Mouse (Mus musculus) liver, embryonic 11.5 days (tissue): ENCODE measurements around the gene Meis2. TPM values are rescaled to one million over a fixed set of nuclear protein-coding genes. Genes with fewer than 3 reads are reported as not detected.

ENCODE experiments used
- ATAC-seq: fragments of 200-750 bp; cut with Nextera tagmentation; replicated peaks from 2 replicates; pipeline ENCODE4 v1.8.0; 2017; ENCODE audit warnings: moderate number of reproducible peaks, mild to moderate bottlenecking, moderate TSS enrichment, moderate library complexity; ENCODE audit not compliant: low FRiP score
- DNase-seq: peaks from one replicate; pipeline ENCODE4 v3.0.0-alpha.2; 2017; ENCODE audit warnings: low spot score
- H3K27ac ChIP-seq: fragments of 300-500 bp; sonication (generic); 2 replicates; pipeline ENCODE4 v1.5.1; 2014; ENCODE audit warnings: mild to moderate bottlenecking, low read depth, low read length, control low read depth
- H3K27me3 ChIP-seq: fragments of 300-500 bp; sonication (generic); replicated peaks from 2 replicates; pipeline ENCODE4 v1.6.1; 2014; ENCODE audit warnings: low read length, mixed read lengths; ENCODE audit not compliant: control insufficient read depth, insufficient read depth
- H3K36me3 ChIP-seq: fragments of 300-500 bp; sonication (generic); 2 replicates; pipeline ENCODE4 v1.6.1; 2014; ENCODE audit warnings: mild to moderate bottlenecking, low read length, moderate library complexity, mixed read lengths; ENCODE audit not compliant: control insufficient read depth, insufficient read depth
- H3K4me1 ChIP-seq: fragments of 300-500 bp; sonication (generic); replicated peaks from 2 replicates; pipeline ENCODE4 v1.6.1; 2014; ENCODE audit warnings: low read length, mixed read lengths; ENCODE audit not compliant: control insufficient read depth, insufficient read depth
- H3K4me2 ChIP-seq: fragments of 300-500 bp; sonication (generic); 2 replicates; pipeline ENCODE4 v1.6.1; 2014; ENCODE audit warnings: mild to moderate bottlenecking, control low read depth, moderate library complexity
- H3K4me3 ChIP-seq: fragments of 300-500 bp; sonication (generic); 2 replicates; pipeline ENCODE4 v1.5.1; 2014; ENCODE audit warnings: low read depth, low read length, control low read depth
- H3K9ac ChIP-seq: fragments of 300-500 bp; sonication (generic); 2 replicates; pipeline ENCODE4 v1.6.1; 2014; ENCODE audit warnings: low read depth, low read length, control low read depth
- H3K9me3 ChIP-seq: fragments of 300-500 bp; sonication (generic); 2 replicates; pipeline ENCODE4 v1.6.1; 2016; ENCODE audit warnings: low read length, inconsistent platforms, mixed read lengths; ENCODE audit not compliant: control insufficient read depth
- WGBS: fragments of 180-500 bp; shearing (Covaris S2); extraction: QIAGEN DNeasy Blood & Tissue Kit; methylation state at CpG from one replicate; pipeline ENCODE4 v1.1.7; 2014; 5-methylcytosine and 5-hydroxymethylcytosine counted together
- polyA plus RNA-seq: library from polyadenylated mRNA; unstranded; fragments of >200 nt; fragmentation: Nextera tagmentation; extraction: Ambion mirVana; gene quantifications from 2 replicates; pipeline ENCODE4 v1.2.1, GENCODE M21; 2014

The Meis2 gene
- polyA plus RNA-seq, 1 experiment from 2014 or later = 20.0 TPM

- no peak overlapping the region for H3K9ac ChIP-seq
- no peaks in the 10 kb centered on the region for H3K36me3 ChIP-seq
- ATAC-seq (no peak), DNase-seq (no peak)
- H3K4me1 ChIP-seq = no peaks in the 10 kb centered on the region; the same call in 1 of the 2 replicates
- 60% methylated on average over 3 of the region's 3 CpGs for WGBS
- no peaks in the 10 kb centered on the region for H3K9me3 ChIP-seq
- no peak overlapping the region for H3K27ac ChIP-seq
- H3K4me2 ChIP-seq = no peak overlapping the region; the same call in 1 of the 2 replicates
- no peak overlapping the region for H3K4me3 ChIP-seq
- peaks cover 48% of the 10 kb centered on the region for H3K27me3 ChIP-seq
Measured at GRCm38 (mm10) chr2:116059066-116059465, 6.6 kb downstream of the Meis2 start.

- H3K4me3 ChIP-seq = no peak overlapping the region
- H3K9ac ChIP-seq = no peak overlapping the region
- no peaks in the 10 kb centered on the region for H3K36me3 ChIP-seq
- no peak overlapping the region for H3K27ac ChIP-seq
- no peaks in the 10 kb centered on the region for H3K9me3 ChIP-seq
- no peak for DNase-seq
- H3K4me2 ChIP-seq = peak overlapping the region; percentile 1; the same call in 1 of the 2 replicates
- no peaks in the 10 kb centered on the region; the same call in 1 of the 2 replicates for H3K4me1 ChIP-seq
- WGBS = 49% methylated on average over 9 of the region's 9 CpGs
- no peak for ATAC-seq
- peaks cover 42% of the 10 kb centered on the region for H3K27me3 ChIP-seq
Measured at GRCm38 (mm10) chr2:116058511-116058910, 7.1 kb downstream of the Meis2 start.

DNA sequence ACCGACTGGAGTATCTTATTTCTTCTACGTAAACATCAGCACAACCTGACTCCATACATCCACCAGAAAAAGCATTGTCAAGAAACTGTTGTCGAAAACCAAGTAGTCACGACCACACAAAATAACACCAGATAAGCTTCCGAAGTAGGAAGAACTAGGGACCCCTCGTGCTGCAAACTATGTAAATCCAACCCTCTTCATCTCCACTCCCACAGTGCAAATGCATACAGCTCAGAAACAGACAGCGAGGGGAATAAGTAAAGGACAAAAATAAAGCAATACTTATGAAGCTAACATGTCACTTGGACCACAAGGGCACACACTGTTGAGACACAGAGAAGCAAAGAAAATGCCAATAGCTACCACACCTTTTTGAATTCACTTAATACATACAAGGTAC, 8.8 kb downstream of the Meis2 start:
- no peak for ATAC-seq
- H3K4me3 ChIP-seq = no peak overlapping the region

DNA sequence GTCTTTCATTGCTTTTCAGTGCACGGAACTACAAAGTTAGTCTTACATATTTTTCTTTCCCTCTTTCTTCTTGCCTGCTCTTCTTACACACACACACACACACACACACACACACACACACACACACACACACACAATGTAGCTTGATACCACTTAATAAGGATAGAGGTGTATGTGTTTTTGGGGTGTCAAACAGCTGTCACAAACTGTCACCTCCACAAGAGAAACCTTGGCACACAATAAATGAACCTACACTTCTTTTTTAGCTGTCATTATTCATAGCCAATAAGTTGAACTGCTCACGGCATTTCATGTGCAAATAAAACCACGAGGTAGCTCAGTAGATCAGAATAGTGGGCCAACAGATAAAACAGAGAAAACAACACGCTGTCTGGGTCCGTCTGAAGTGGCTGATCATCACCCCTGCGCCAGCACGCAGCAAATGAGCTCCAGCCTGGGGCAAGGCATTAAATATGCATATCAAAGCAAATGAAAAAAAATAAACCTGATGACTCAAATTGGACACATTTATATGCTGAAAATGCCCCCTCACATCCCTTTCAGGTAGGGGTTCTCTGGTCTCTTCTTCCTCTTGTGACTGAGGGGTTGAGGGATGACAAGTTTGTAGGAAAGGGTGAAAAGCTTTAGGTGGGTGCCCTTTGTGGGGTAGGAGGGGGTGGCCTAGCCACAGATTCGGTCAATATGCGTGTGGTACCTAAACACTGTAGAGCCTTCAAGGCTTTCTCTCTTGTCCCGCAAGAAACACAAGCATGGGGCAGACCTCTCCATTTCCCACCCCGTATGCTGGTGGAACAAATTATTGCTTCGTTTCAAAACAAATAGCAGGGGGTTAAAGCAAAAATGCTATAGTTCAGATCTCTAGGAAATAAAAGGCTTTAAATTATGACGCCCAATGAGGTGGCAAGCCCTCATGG, 9.7 kb downstream of the Meis2 start:
- H3K27ac ChIP-seq = no peak overlapping the region
- H3K4me3 ChIP-seq = no peak overlapping the region

More for the DNA sequence above, 8.8 kb downstream of the Meis2 start:
- H3K27me3 ChIP-seq = peaks cover 25% of the 10 kb centered on the region
- DNase-seq = no peak
- H3K4me2 ChIP-seq = no peak overlapping the region
- no peaks in the 10 kb centered on the region for H3K9me3 ChIP-seq
- H3K9ac ChIP-seq = no peak overlapping the region
- 70% methylated on average over 7 of the region's 7 CpGs for WGBS
- H3K4me1 ChIP-seq = no peaks in the 10 kb centered on the region; the same call in 1 of the 2 replicates
- no peaks in the 10 kb centered on the region for H3K36me3 ChIP-seq
- no peak overlapping the region for H3K27ac ChIP-seq

DNA sequence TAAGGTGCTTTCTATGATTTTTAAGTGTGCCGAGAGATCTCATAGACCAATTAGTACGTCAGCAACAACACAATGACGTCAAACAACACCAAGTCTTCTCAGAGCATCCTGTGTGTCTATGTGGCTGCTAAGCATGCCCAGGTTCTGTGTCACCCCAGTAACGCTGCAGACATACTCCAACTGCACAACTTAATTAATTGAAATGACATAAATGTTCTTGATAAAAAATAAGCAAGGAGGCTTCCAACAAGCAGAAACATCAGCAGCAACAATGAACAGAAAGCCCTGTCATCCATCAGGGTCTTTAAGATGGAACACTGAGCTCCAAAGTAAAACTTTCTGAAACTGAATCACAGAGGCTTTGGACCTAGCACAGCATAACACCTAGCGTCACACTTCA, 11.7 kb downstream of the Meis2 start:
- Histone ChIP-seq H3K9me3 (no peaks in the 10 kb centered on the region), H3K27ac (no peak overlapping the region), H3K4me2 (no peak overlapping the region), H3K27me3 (peaks cover under 1% of the 10 kb centered on the region; the same call in 1 of the 2 replicates), H3K9ac (no peak overlapping the region), H3K4me1 (no peaks in the 10 kb centered on the region), H3K4me3 (no peak overlapping the region), H3K36me3 (no peaks in the 10 kb centered on the region)
- DNase-seq (no peak), ATAC-seq (no peak)
- 85% methylated on average over 5 of the region's 5 CpGs for WGBS

More for the DNA sequence above, 9.7 kb downstream of the Meis2 start:
- DNase-seq = no peak
- Histone ChIP-seq H3K27me3 (peaks cover 16% of the 10 kb centered on the region), H3K36me3 (no peaks in the 10 kb centered on the region), H3K9ac (no peak overlapping the region), H3K4me1 (no peaks in the 10 kb centered on the region; the same call in 1 of the 2 replicates), H3K4me2 (no peak overlapping the region), H3K9me3 (no peaks in the 10 kb centered on the region)
- WGBS = 72% methylated on average over 13 of the region's 13 CpGs
- no peak for ATAC-seq

GRCm38 (mm10) chr2:116052688-116053421, 12.8 kb downstream of the Meis2 start:
- no peaks in the 10 kb centered on the region for H3K9me3 ChIP-seq
- no peak overlapping the region for H3K4me2 ChIP-seq
- H3K4me1 ChIP-seq = no peaks in the 10 kb centered on the region
- ATAC-seq = no peak
- no peak for DNase-seq
- H3K4me3 ChIP-seq = no peak overlapping the region
- no peaks in the 10 kb centered on the region for H3K36me3 ChIP-seq
- no peak overlapping the region for H3K9ac ChIP-seq
- no peak overlapping the region for H3K27ac ChIP-seq
- H3K27me3 ChIP-seq = no peaks in the 10 kb centered on the region

- 81% methylated on average over 9 of the region's 9 CpGs for WGBS
- Histone ChIP-seq H3K4me2 (no peak overlapping the region), H3K36me3 (no peaks in the 10 kb centered on the region), H3K27ac (no peak overlapping the region), H3K9ac (no peak overlapping the region), H3K4me1 (no peaks in the 10 kb centered on the region), H3K27me3 (no peaks in the 10 kb centered on the region), H3K4me3 (no peak overlapping the region), H3K9me3 (no peaks in the 10 kb centered on the region)
- no peak for DNase-seq
- no peak for ATAC-seq
Measured at GRCm38 (mm10) chr2:116051906-116052614, 13.6 kb downstream of the Meis2 start.

- no peaks in the 10 kb centered on the region for H3K36me3 ChIP-seq
- H3K4me2 ChIP-seq = no peak overlapping the region
- WGBS = 71% methylated on average over 9 of the region's 9 CpGs
- ATAC-seq (no peak; the same call in 1 of the 2 replicates), DNase-seq (no peak)
- H3K9me3 ChIP-seq = no peaks in the 10 kb centered on the region
- H3K27ac ChIP-seq = no peak overlapping the region
- no peak overlapping the region for H3K4me3 ChIP-seq
- H3K27me3 ChIP-seq = no peaks in the 10 kb centered on the region
- H3K9ac ChIP-seq = no peak overlapping the region
- H3K4me1 ChIP-seq = no peaks in the 10 kb centered on the region
Measured at GRCm38 (mm10) chr2:116049710-116050109, 15.9 kb downstream of the Meis2 start.
